Mouse (Mus musculus): ENCODE data around the gene Olfr866.

Gene Olfr866

GRCm38 (mm10) chr9:20027935-20028334, at the start of gene Olfr866:
TSS of gene Olfr866 (minus strand) at chr9:20028035.
- DNase-seq (ENCODE audit: low read depth in 1 of 2, low spot score in 2 of 2): no peak

DNA sequence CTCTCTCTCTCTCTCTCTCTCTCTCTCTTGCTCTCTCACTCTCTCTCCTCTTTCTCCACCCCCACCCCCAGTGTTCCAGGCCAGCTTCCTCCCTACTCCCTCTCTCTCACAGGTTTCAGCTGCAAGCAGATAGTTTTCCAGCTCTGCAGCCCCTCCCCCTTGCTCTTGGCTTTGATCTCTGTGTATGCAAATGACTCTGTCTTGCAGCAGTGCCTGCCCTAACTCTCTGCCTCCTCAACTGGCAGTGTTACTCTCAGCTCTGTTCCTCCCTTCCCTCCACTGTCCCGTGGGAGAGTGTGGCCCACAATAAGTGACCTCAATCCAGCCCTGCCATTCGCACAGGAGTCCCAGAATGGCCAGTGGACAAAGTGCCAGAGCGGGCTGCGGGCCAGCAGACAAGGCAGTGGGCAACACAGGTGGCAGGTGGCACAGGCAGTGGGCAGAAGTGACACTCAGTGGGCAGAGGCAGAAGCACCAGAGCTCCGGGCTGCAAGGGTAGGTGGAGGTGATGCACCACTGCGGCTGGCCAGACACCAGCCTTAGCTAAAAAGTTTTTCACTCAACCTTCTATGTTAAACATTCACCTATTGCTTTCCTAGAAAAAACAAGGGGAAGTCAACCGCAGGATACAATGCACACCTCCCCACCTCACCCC, 45.8 kb upstream of the Olfr866 start:
- DNase-seq (ENCODE audit: low read depth in 1 of 2, low spot score in 2 of 2): no peak

DNA sequence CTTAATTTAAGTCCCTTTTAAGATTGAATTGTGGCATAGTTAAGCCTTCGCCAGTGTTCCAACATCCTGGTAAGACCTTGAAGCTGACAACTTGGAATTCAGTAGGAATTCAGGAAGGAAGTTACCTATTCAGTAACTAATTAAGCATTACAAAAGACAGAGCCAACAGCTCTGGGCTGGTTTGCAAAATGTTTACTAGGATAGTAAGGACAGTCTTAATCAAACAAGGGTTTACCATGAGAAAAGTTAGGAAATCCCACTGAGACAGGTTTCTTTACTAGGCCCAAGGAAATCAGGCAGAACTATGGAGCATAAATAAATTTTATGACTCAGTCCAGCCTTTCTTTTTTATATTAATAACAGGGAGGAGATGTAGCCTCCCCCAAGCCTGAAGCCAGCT, 43.5 kb upstream of the Olfr866 start:
- no peak for DNase-seq (ENCODE audit: low read depth in 1 of 2, low spot score in 2 of 2)

- no peak for DNase-seq (ENCODE audit: low read depth in 1 of 2, low spot score in 2 of 2)
These were observed 42.4 kb upstream of the Olfr866 start for GRCm38 (mm10) chr9:20070236-20070635.

DNA sequence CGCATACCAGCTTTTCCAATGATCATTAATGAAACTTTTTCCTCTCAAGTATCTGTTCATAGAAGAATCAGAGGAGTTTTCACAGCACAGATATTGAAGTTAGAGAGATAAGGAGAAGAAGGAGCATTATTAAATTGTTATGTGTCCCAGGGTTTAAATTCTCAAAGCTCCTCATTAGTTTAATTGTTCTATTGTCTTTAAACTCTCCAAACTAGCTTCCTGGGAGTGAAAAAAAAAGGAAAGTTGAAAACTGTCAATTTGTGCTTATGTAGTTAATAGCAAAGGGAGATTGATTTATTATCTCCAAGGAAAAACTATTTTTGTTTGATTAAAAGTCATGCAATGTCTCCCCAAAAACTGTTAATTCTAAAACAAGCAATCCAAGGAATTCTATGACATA, 29.6 kb upstream of the Olfr866 start, which contains the start of gene Olfr867:
Gene Olfr867 (minus strand): TSS at position 101 of the 400 bp plus-strand sequence.
- no peak for DNase-seq (ENCODE audit: low read depth in 1 of 2, low spot score in 2 of 2)

DNA sequence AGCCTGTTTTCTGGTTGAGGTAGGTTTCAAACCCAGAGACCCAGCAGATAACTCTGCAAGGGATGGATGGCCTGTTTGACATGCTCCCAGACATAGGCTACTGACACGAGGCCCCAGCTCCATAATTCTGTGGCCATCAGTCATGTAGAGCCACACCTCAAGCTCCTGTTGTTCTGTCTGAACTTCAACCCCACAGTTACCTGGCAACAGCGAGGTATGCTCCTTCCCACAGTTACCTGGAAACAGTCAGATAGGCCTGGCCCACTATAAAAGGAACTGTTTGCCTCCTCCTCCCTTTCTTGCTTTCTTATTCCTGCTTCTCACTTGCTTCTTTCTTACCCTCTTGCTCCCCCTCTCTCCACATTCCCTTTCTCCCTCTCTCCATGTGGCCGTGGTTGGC, 20.1 kb upstream of the Olfr866 start:
- no peak for DNase-seq (ENCODE audit: low read depth in 1 of 2, low spot score in 2 of 2)

All from monocyte, adult 2 months (primary cell).